ENCODE assay signal across 8 mouse cellular contexts in the genomic region with DNA sequence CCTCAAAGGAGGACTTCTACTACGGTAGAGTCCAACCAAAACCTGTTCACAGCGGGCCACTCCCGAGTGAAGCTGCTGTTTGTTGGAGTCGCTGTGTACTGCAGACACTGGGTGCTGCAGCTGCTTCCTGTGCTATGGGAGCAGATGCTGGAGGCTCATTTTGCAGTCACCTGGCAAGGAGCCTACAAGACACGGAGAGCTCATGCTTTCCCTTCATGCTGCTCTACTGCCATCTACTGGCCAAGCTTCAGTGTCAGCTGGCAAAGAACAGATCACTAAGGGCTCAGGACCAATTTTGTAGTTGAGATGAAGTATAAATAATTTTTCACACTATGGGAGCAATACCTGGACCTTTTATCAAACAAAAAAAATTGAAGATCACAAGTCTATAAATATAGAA. TPM values are rescaled to one million over a fixed set of nuclear protein-coding genes. Genes with fewer than 3 reads are reported as not detected.
DNase-seq lines count a peak whose midpoint lies in the region; ATAC-seq and TF ChIP-seq lines count a peak whose summit lies in the region.
"Not testable (repeated sequence)": the region's sequence is repeated elsewhere in the genome, so short reads cannot be mapped to it uniquely, and the experiment has no call there.

No protein-coding gene starts in this region.

- H3K79me3 ChIP-seq in C2C12 (ENCODE audit: low read depth): not testable (repeated sequence)

- not testable (repeated sequence) for H3K4me3 ChIP-seq in C2C12 (ENCODE audit: insufficient read depth, poor library complexity, severe bottlenecking); forebrain, embryonic 10.5 days; heart, embryonic 16.5 days (ENCODE audit: low read length); liver, adult 2 months (ENCODE audit: insufficient read depth, low read depth, low read length); myocyte

- WGBS in forebrain, embryonic 10.5 days: 12% methylated on average over 5 of the region's 5 CpGs
- 14% methylated on average over 5 of the region's 5 CpGs for WGBS in heart, embryonic 16.5 days
- WGBS in liver, adult 2 months: 17% methylated on average over 5 of the region's 5 CpGs

- not testable (repeated sequence) for H3K9ac ChIP-seq in heart, embryonic 16.5 days (ENCODE audit: low read length); liver, adult 2 months (ENCODE audit: low read depth, low read length)

- peaks cover 14% of the 10 kb centered on the region for H3K27me3 ChIP-seq in C2C12 (ENCODE audit: control insufficient read depth, insufficient read depth, insufficient read length)
- not testable (repeated sequence) for H3K27me3 ChIP-seq in forebrain, embryonic 10.5 days (ENCODE audit: poor library complexity, severe bottlenecking); heart, embryonic 16.5 days (ENCODE audit: control insufficient read depth, insufficient read depth, low read length); liver, adult 2 months (ENCODE audit: control insufficient read depth, insufficient read depth, low read length)
- H3K27me3 ChIP-seq in myocyte (ENCODE audit: control insufficient read depth, insufficient read depth, insufficient read length): peaks cover 13% of the 10 kb centered on the region

- H3K79me2 ChIP-seq in C2C12 (ENCODE audit: control insufficient read depth, insufficient read depth); liver, adult 2 months (ENCODE audit: control insufficient read depth, insufficient read depth, low read length); myocyte (ENCODE audit: control insufficient read depth, insufficient read depth): not testable (repeated sequence)

- not testable (repeated sequence) for H3K9me3 ChIP-seq in forebrain, embryonic 10.5 days; heart, embryonic 16.5 days (replicated peaks; ENCODE audit: control insufficient read depth, low read length)

- ATAC-seq in heart, embryonic 16.5 days (replicated peaks; ENCODE audit: extremely low read depth, insufficient read depth, low FRiP score): peak; percentile 28; the same call in 1 of the 2 replicates

- TF ChIP-seq POLR2A in brain, embryonic 14.5 days (IDR thresholded peaks at IDR 0.05; ENCODE audit: borderline replicate concordance, extremely low read depth, insufficient read depth, insufficient read length, poor library complexity, severe bottlenecking); liver, adult 2 months (IDR thresholded peaks at IDR 0.05; ENCODE audit: extremely low read depth, insufficient read depth, low read length); myocyte (IDR thresholded peaks at IDR 0.05; ENCODE audit: insufficient read length, low read depth): not testable (repeated sequence)

- H3K27ac ChIP-seq in forebrain, embryonic 10.5 days; heart, embryonic 16.5 days (ENCODE audit: low read length); liver, adult 2 months (replicated peaks; ENCODE audit: insufficient read depth, low read depth, low read length): not testable (repeated sequence)

- not testable (repeated sequence) for H3K4me2 ChIP-seq in heart, embryonic 16.5 days (ENCODE audit: low read depth, low read length)
- peak overlapping the region; percentile 39 for H3K4me2 ChIP-seq in myocyte (ENCODE audit: low read depth)

- not testable (repeated sequence) for H3ac ChIP-seq in C2C12 (ENCODE audit: control insufficient read depth, insufficient read length, low read depth); myocyte (ENCODE audit: control insufficient read depth, insufficient read length)

- DNase-seq in brain, embryonic 14.5 days (ENCODE audit: low read depth): peak; percentile 93
- peak; percentile 32 for DNase-seq in forebrain, embryonic 10.5 days (ENCODE audit: extremely low spot score, low spot score)
- DNase-seq in kidney, postnatal 14 days: peak; percentile 92
- DNase-seq in liver, adult 2 months (ENCODE audit: extremely low read depth, low read depth, low spot score): peak; percentile 70
- peak; percentile 82 to 87 for DNase-seq in spleen, postnatal 4 days (ENCODE audit: low spot score in 2 of 2)

- not testable (repeated sequence) for H3K4me1 ChIP-seq in forebrain, embryonic 10.5 days; heart, embryonic 16.5 days (ENCODE audit: control insufficient read depth, insufficient read depth, low read length); liver, adult 2 months (ENCODE audit: control insufficient read depth, insufficient read depth, low read length)

- not testable (repeated sequence) for H3K36me3 ChIP-seq in C2C12 (ENCODE audit: control insufficient read depth, insufficient read depth); forebrain, embryonic 10.5 days (replicated peaks); heart, embryonic 16.5 days (ENCODE audit: control insufficient read depth, insufficient read depth); liver, adult 2 months (ENCODE audit: control insufficient read depth, insufficient read depth, low read length); myocyte (ENCODE audit: control insufficient read depth, insufficient read depth)

- TF ChIP-seq CTCF in C2C12 (IDR thresholded peaks at IDR 0.05; ENCODE audit: control insufficient read depth, insufficient read depth, insufficient read length): peak; percentile 37
- peak; percentile 64 for TF ChIP-seq CTCF in brain, embryonic 14.5 days (IDR thresholded peaks at IDR 0.05; ENCODE audit: borderline replicate concordance, extremely low read depth, insufficient read depth, insufficient read length)
- peak; percentile 65 for TF ChIP-seq CTCF in liver, adult 2 months (IDR thresholded peaks at IDR 0.05; ENCODE audit: low read depth, low read length)

TF ChIP-seq in C2C12, 6 proteins besides CTCF, POLR2A, EP300 and RAD21:
- TF ChIP-seq MAX (IDR thresholded peaks at IDR 0.05): peak; percentile 43

TF ChIP-seq in myocyte, 11 proteins besides CTCF, POLR2A, EP300 and RAD21:
- peak in 2 of 3 experiments; percentile 13 to 40 for TF ChIP-seq MYOG (IDR thresholded peaks at IDR 0.05; ENCODE audit: control insufficient read depth in 1 of 3, insufficient read depth in 1 of 3, insufficient read length in 2 of 3, low read depth in 2 of 3)
- TF ChIP-seq MYOD1 (IDR thresholded peaks at IDR 0.05; ENCODE audit: control insufficient read depth in 1 of 3, insufficient read length in 2 of 3, low read depth in 2 of 3): peak in 2 of 3 experiments; percentile 44 to 52

RNA-seq across cellular contexts. Expression of a gene that starts 10.9 kb away (rescaled TPM):
- 15.0 TPM for polyA plus RNA-seq in C2C12 (2012; fragmentation: generic; extraction: Trizol)
- 25.3 and 33.7 TPM in 2 replicates for polyA plus RNA-seq in brain, embryonic 14.5 days (2012; rRNA removed)
- 42.8 and 44.3 TPM in 2 replicates for polyA plus RNA-seq in forebrain, embryonic 10.5 days (2016; fragmentation: Nextera tagmentation; extraction: Ambion mirVana)
- polyA plus RNA-seq in heart, embryonic 16.5 days (2015; fragmentation: Nextera tagmentation; extraction: Ambion mirVana): 23.5 and 23.7 TPM in 2 replicates
- 13.5 and 14.0 TPM in 2 replicates for total RNA-seq in liver, adult 2 months (2014; rRNA removed)
- 25.8 and 27.0 TPM in 2 replicates for polyA plus RNA-seq in liver, adult 2 months (2012; rRNA removed)
- polyA plus RNA-seq in myocyte (2012; fragmentation: generic; extraction: Trizol): 17.1 TPM

RNA-seq across cellular contexts. Expression of a gene that starts 14.0 kb away (rescaled TPM):
- polyA plus RNA-seq in C2C12 (2012; fragmentation: generic; extraction: Trizol) (not detected), myocyte (2012; fragmentation: generic; extraction: Trizol) (not detected)
- polyA plus RNA-seq in brain, embryonic 14.5 days (2012; rRNA removed): not detected in 2 replicates
- not detected in 2 replicates for polyA plus RNA-seq in forebrain, embryonic 10.5 days (2016; fragmentation: Nextera tagmentation; extraction: Ambion mirVana)
- polyA plus RNA-seq in heart, embryonic 16.5 days (2015; fragmentation: Nextera tagmentation; extraction: Ambion mirVana): not detected in 2 replicates
- not detected in 2 replicates for total RNA-seq in liver, adult 2 months (2014; rRNA removed)
- polyA plus RNA-seq in liver, adult 2 months (2012; rRNA removed): not detected in 2 replicates

RNA-seq across cellular contexts. Expression of a gene that starts 41.0 kb away (rescaled TPM):
- 0.04 TPM for polyA plus RNA-seq in C2C12 (2012; fragmentation: generic; extraction: Trizol)
- polyA plus RNA-seq in brain, embryonic 14.5 days (2012; rRNA removed): 0.09 and 0.16 TPM in 2 replicates
- polyA plus RNA-seq in forebrain, embryonic 10.5 days (2016; fragmentation: Nextera tagmentation; extraction: Ambion mirVana): 0.20 and 0.27 TPM in 2 replicates
- 0.13 TPM in 1 of 2 replicates, not detected in the other for polyA plus RNA-seq in heart, embryonic 16.5 days (2015; fragmentation: Nextera tagmentation; extraction: Ambion mirVana)
- total RNA-seq in liver, adult 2 months (2014; rRNA removed): not detected in 2 replicates
- polyA plus RNA-seq in liver, adult 2 months (2012; rRNA removed): not detected in 2 replicates
- polyA plus RNA-seq in myocyte (2012; fragmentation: generic; extraction: Trizol): not detected

RNA-seq across cellular contexts. Expression of a gene that starts 43.4 kb away (rescaled TPM):
- not detected for polyA plus RNA-seq in C2C12 (2012; fragmentation: generic; extraction: Trizol)
- 0.19 and 0.52 TPM in 2 replicates for polyA plus RNA-seq in brain, embryonic 14.5 days (2012; rRNA removed)
- 6.1 and 9.8 TPM in 2 replicates for polyA plus RNA-seq in forebrain, embryonic 10.5 days (2016; fragmentation: Nextera tagmentation; extraction: Ambion mirVana)
- 5.8 and 6.1 TPM in 2 replicates for polyA plus RNA-seq in heart, embryonic 16.5 days (2015; fragmentation: Nextera tagmentation; extraction: Ambion mirVana)
- 0.07 TPM in 1 of 2 replicates, not detected in the other for total RNA-seq in liver, adult 2 months (2014; rRNA removed)
- polyA plus RNA-seq in liver, adult 2 months (2012; rRNA removed): not detected in 2 replicates
- polyA plus RNA-seq in myocyte (2012; fragmentation: generic; extraction: Trizol): not detected

RNA-seq across cellular contexts. Expression of a gene that starts 53.3 kb away (rescaled TPM):
- polyA plus RNA-seq in C2C12 (2012; fragmentation: generic; extraction: Trizol) (not detected), myocyte (2012; fragmentation: generic; extraction: Trizol) (not detected)
- polyA plus RNA-seq in brain, embryonic 14.5 days (2012; rRNA removed): not detected in 2 replicates
- polyA plus RNA-seq in forebrain, embryonic 10.5 days (2016; fragmentation: Nextera tagmentation; extraction: Ambion mirVana): not detected in 2 replicates
- not detected in 2 replicates for polyA plus RNA-seq in heart, embryonic 16.5 days (2015; fragmentation: Nextera tagmentation; extraction: Ambion mirVana)
- not detected in 2 replicates for total RNA-seq in liver, adult 2 months (2014; rRNA removed)
- polyA plus RNA-seq in liver, adult 2 months (2012; rRNA removed): not detected in 2 replicates

Comparison
In these comparisons a context has a peak if more than half of its experiments do, and no peak if none do; other contexts are left out.
1. DNase-seq: peak in every context shown above with its lines; median percentile 93 in brain, embryonic 14.5 days; 92 in kidney, postnatal 14 days; 84 in spleen, postnatal 4 days; 70 in liver, adult 2 months; 32 in forebrain, embryonic 10.5 days.